11 mouse cellular contexts compared by ENCODE assay signal in genomic region chr9:96818822-96819481, GRCm38 (mm10).
DNase-seq lines count a peak whose midpoint lies in the region; ATAC-seq and TF ChIP-seq lines count a peak whose summit lies in the region.
"Had no signal": no experiment of that assay in that cellular context is flagged by ENCODE, and none has a peak within 500 bp of the region (broad histone marks: within the 10 kb centered on the region; RNA-seq: fewer than 3 reads in every experiment).

No protein-coding gene starts in this region.

- H3K4me3 ChIP-seq in lung, embryonic 14.5 days (ENCODE audit: low read depth, low read length) = no peak overlapping the region
- H3K4me3 ChIP-seq in limb, embryonic 14.5 days (replicated peaks; ENCODE audit: low read length) = no peak overlapping the region
- no peak overlapping the region for H3K4me3 ChIP-seq in stomach, embryonic 14.5 days (ENCODE audit: low read depth, low read length)
- H3K4me3 ChIP-seq: limb, embryonic 15.5 days; myocyte had no signal

- peaks cover 4% of the 10 kb centered on the region; the same call in 1 of the 2 replicates for H3K9me3 ChIP-seq in lung, embryonic 14.5 days (ENCODE audit: low read depth, low read length)
- no peaks in the 10 kb centered on the region for H3K9me3 ChIP-seq in limb, embryonic 14.5 days (ENCODE audit: control insufficient read depth, low read length)
- no peaks in the 10 kb centered on the region for H3K9me3 ChIP-seq in stomach, embryonic 14.5 days (ENCODE audit: control insufficient read depth, low read depth, low read length)
- H3K9me3 ChIP-seq: G1E; limb, embryonic 15.5 days had no signal

- no peak for DNase-seq in lung, embryonic 14.5 days
- DNase-seq in lung, postnatal 10 days = no peak
- DNase-seq in limb, embryonic 14.5 days (ENCODE audit: low spot score) = no peak
- no peak for DNase-seq in retina, postnatal 1 day
- DNase-seq in heart, postnatal 25 days (ENCODE audit: low spot score) = no peak
- no peak for DNase-seq in testis, postnatal 10 days (ENCODE audit: low spot score)

- 58% methylated on average over 11 of the region's 11 CpGs for WGBS in lung, embryonic 14.5 days
- WGBS in limb, embryonic 14.5 days = 64% methylated on average over 11 of the region's 11 CpGs
- 61% methylated on average over 11 of the region's 11 CpGs for WGBS in stomach, embryonic 14.5 days

- no peaks in the 10 kb centered on the region for H3K36me3 ChIP-seq in lung, embryonic 14.5 days (ENCODE audit: insufficient read depth)
- H3K36me3 ChIP-seq in limb, embryonic 14.5 days (ENCODE audit: control insufficient read depth, insufficient read depth, low read length) = no peaks in the 10 kb centered on the region
- no peaks in the 10 kb centered on the region for H3K36me3 ChIP-seq in stomach, embryonic 14.5 days (ENCODE audit: control insufficient read depth, insufficient read depth, low read length)
- H3K36me3 ChIP-seq: G1E; limb, embryonic 15.5 days had no signal

- intact Hi-C loops in heart, postnatal 25 days (cut with DNase I) = loop anchor here (1.0 to 5.0 kb wide), 3 partner anchors 57 to 246 kb away; no protein-coding TSS in a partner anchor

- ATAC-seq in lung, embryonic 14.5 days (ENCODE audit: insufficient read depth) = peak; percentile 58
- ATAC-seq in granulocyte monocyte progenitor cell, adult 5-6 weeks (replicated peaks; ENCODE audit: poor library complexity, severe bottlenecking) = 0 out of 2 replicates have a peak, but pooled peaks have one; percentile 9
- 0 out of 2 replicates have a peak, but pooled peaks have one; percentile 38 for ATAC-seq in limb, embryonic 14.5 days (ENCODE audit: low FRiP score, low read depth)
- peak; percentile 6; the same call in 1 of the 2 replicates for ATAC-seq in stomach, embryonic 14.5 days (ENCODE audit: insufficient number of reproducible peaks, insufficient read depth, low FRiP score, low read depth)

- no peak overlapping the region for H3K9ac ChIP-seq in lung, embryonic 14.5 days
- H3K9ac ChIP-seq in limb, embryonic 14.5 days (ENCODE audit: low read depth, low read length, severe bottlenecking) = no peak overlapping the region
- H3K9ac ChIP-seq in stomach, embryonic 14.5 days (replicated peaks; ENCODE audit: low read depth, low read length) = no peak overlapping the region
- H3K9ac ChIP-seq: limb, embryonic 15.5 days had no signal

- no peak for TF ChIP-seq POLR2A in limb, embryonic 14.5 days (IDR thresholded peaks at IDR 0.05; ENCODE audit: borderline replicate concordance, extremely low read depth, insufficient read depth, insufficient read length)

- H3K27me3 ChIP-seq in lung, embryonic 14.5 days (ENCODE audit: insufficient read depth, low read length) = no peaks in the 10 kb centered on the region
- H3K27me3 ChIP-seq in limb, embryonic 14.5 days (ENCODE audit: control insufficient read depth, insufficient read depth, low read length) = no peaks in the 10 kb centered on the region
- H3K27me3 ChIP-seq in stomach, embryonic 14.5 days (ENCODE audit: control insufficient read depth, insufficient read depth, low read length) = no peaks in the 10 kb centered on the region
- H3K27me3 ChIP-seq: limb, embryonic 15.5 days had no signal

- no peak overlapping the region for H3K27ac ChIP-seq in lung, embryonic 14.5 days (ENCODE audit: low read depth)
- H3K27ac ChIP-seq in limb, embryonic 14.5 days (replicated peaks; ENCODE audit: low read depth, low read length) = no peak overlapping the region
- no peak overlapping the region for H3K27ac ChIP-seq in stomach, embryonic 14.5 days (ENCODE audit: low read length)
- H3K27ac ChIP-seq: limb, embryonic 15.5 days had no signal

- H3K4me2 ChIP-seq in lung, embryonic 14.5 days = no peak overlapping the region
- no peak overlapping the region for H3K4me2 ChIP-seq in limb, embryonic 14.5 days (replicated peaks; ENCODE audit: low read depth, low read length, severe bottlenecking)
- H3K4me2 ChIP-seq in stomach, embryonic 14.5 days (replicated peaks; ENCODE audit: low read depth, low read length) = no peak overlapping the region
- H3K4me2 ChIP-seq: limb, embryonic 15.5 days had no signal

- no peaks in the 10 kb centered on the region for H3K4me1 ChIP-seq in lung, embryonic 14.5 days (ENCODE audit: insufficient read depth)
- H3K4me1 ChIP-seq in limb, embryonic 14.5 days (ENCODE audit: control insufficient read depth, insufficient read depth, low read length) = no peaks in the 10 kb centered on the region
- H3K4me1 ChIP-seq in stomach, embryonic 14.5 days (ENCODE audit: control insufficient read depth, insufficient read depth, low read length) = no peaks in the 10 kb centered on the region

- TF ChIP-seq CTCF in lung, embryonic 14.5 days (IDR thresholded peaks at IDR 0.05; ENCODE audit: low read depth) = no peak

Comparison
In these comparisons a context has a peak if more than half of its experiments do, and no peak if none do; other contexts are left out.
1. ATAC-seq: peak in every context shown above with its lines; median percentile 58 in lung, embryonic 14.5 days; 38 in limb, embryonic 14.5 days; 9 in granulocyte monocyte progenitor cell, adult 5-6 weeks; 6 in stomach, embryonic 14.5 days.